Mouse (Mus musculus) inflammation-experienced regulatory T-cells, adult 6 months (primary cell): ENCODE results near the gene Etv6. TPM values are rescaled to one million over a fixed set of nuclear protein-coding genes. Genes with fewer than 3 reads are reported as not detected.

Experiments used
- ATAC-seq: one replicate; pipeline ENCODE4 v1.8.0; 2017
- polyA plus RNA-seq, 3 experiments: library from polyadenylated mRNA; unstranded; fragments of 100-300 nt; shearing (Covaris generic); gene quantifications; one replicate each; pipeline ENCODE4 v1.2.1; 2017

Etv6 gene
- polyA plus RNA-seq, 3 experiments from 2014 or later = 10.0 to 16.8 (median 11.9) TPM

GRCm38 (mm10) chr6:134045092-134045868 is 9.8 kb downstream of the Etv6 start:
- ATAC-seq = peak; percentile 35

- ATAC-seq = no peak
Measured at GRCm38 (mm10) chr6:134046136-134046535, 10.6 kb downstream of the Etv6 start.

GRCm38 (mm10) chr6:134047249-134047648 is 11.7 kb downstream of the Etv6 start:
- no peak for ATAC-seq

GRCm38 (mm10) chr6:134047974-134048373 is 12.5 kb downstream of the Etv6 start:
- ATAC-seq = peak; percentile 76

GRCm38 (mm10) chr6:134048965-134049364 is 13.5 kb downstream of the Etv6 start:
- ATAC-seq = no peak

- ATAC-seq = no peak
Measured at GRCm38 (mm10) chr6:134050466-134050865, 15.0 kb downstream of the Etv6 start.

GRCm38 (mm10) chr6:134051950-134052349 is 16.4 kb downstream of the Etv6 start:
- no peak for ATAC-seq

GRCm38 (mm10) chr6:134053146-134053545 is 17.6 kb downstream of the Etv6 start:
- ATAC-seq = no peak

- no peak for ATAC-seq
Measured at GRCm38 (mm10) chr6:134053566-134053965, 18.1 kb downstream of the Etv6 start.

GRCm38 (mm10) chr6:134055588-134055987 is 20.1 kb downstream of the Etv6 start:
- ATAC-seq = no peak

- ATAC-seq = no peak
Measured at GRCm38 (mm10) chr6:134058451-134058850, 23.0 kb downstream of the Etv6 start.

GRCm38 (mm10) chr6:134058886-134059551 is 23.5 kb downstream of the Etv6 start:
- ATAC-seq = no peak

GRCm38 (mm10) chr6:134059552-134059891 is 24.0 kb downstream of the Etv6 start:
- peak; percentile 49 for ATAC-seq

GRCm38 (mm10) chr6:134060036-134060435 is 24.5 kb downstream of the Etv6 start:
- ATAC-seq = no peak

- no peak for ATAC-seq
Measured at GRCm38 (mm10) chr6:134060811-134061210, 25.3 kb downstream of the Etv6 start.

- ATAC-seq = no peak
Measured at GRCm38 (mm10) chr6:134065018-134065725, 29.7 kb downstream of the Etv6 start.

- no peak for ATAC-seq
Measured at GRCm38 (mm10) chr6:134066112-134066511, 30.6 kb downstream of the Etv6 start.

GRCm38 (mm10) chr6:134066996-134067395 is 31.5 kb downstream of the Etv6 start:
- ATAC-seq = peak; percentile 35

- peak; percentile 80 for ATAC-seq
Measured at GRCm38 (mm10) chr6:134067536-134067935, 32.0 kb downstream of the Etv6 start.

GRCm38 (mm10) chr6:134072439-134072838 is 36.9 kb downstream of the Etv6 start:
- no peak for ATAC-seq

GRCm38 (mm10) chr6:134072906-134073305 is 37.4 kb downstream of the Etv6 start:
- ATAC-seq = no peak

GRCm38 (mm10) chr6:134074353-134074752 is 38.9 kb downstream of the Etv6 start:
- no peak for ATAC-seq

GRCm38 (mm10) chr6:134075031-134075430 is 39.5 kb downstream of the Etv6 start:
- ATAC-seq = no peak

- ATAC-seq = no peak
Measured at GRCm38 (mm10) chr6:134078016-134078415, 42.5 kb downstream of the Etv6 start.
